Mouse (Mus musculus) megakaryocyte, embryonic 14.5 days (primary cell): ENCODE measurements at regions not wholly inside any gene's neighbourhood (a gene's known extent, or its start where the extent isn't known, plus 50 kb on each side); places are given as distances from the start of the nearest gene placed in this dataset.

Experiments
- H3K27me3 ChIP-seq: replicated peaks from 2 replicates; pipeline ENCODE3; 2012; ENCODE audit warnings: inconsistent platforms
- H3K36me3 ChIP-seq: replicated peaks from 2 replicates; pipeline ENCODE3; 2012; ENCODE audit warnings: low read length, inconsistent platforms, mixed read lengths
- H3K4me1 ChIP-seq: 2 replicates; pipeline ENCODE4 v1.6.1; 2012; ENCODE audit warnings: inconsistent platforms
- H3K4me3 ChIP-seq: replicated peaks from 2 replicates; pipeline ENCODE3; 2012; ENCODE audit warnings: moderate library complexity, mild to moderate bottlenecking, inconsistent platforms
- H3K9me3 ChIP-seq: 2 replicates; pipeline ENCODE4 v1.6.1; 2012; ENCODE audit warnings: inconsistent platforms
- FLI1 ChIP-seq: IDR thresholded peaks from 2 replicates; pipeline ENCODE4 v1.6.1; 2012; ENCODE audit warnings: low read length, inconsistent platforms, mixed read lengths
- GATA1 ChIP-seq: IDR thresholded peaks from 3 replicates; pipeline ENCODE4 v1.6.1; 2012; ENCODE audit warnings: mixed read lengths, low read length, inconsistent platforms, borderline replicate concordance

- TF ChIP-seq FLI1 (no peak), GATA1 (no peak)
- Histone ChIP-seq H3K9me3 (0 out of 2 replicates have a peak, but pooled peaks cover 3% of the 10 kb centered on the region), H3K27me3 (no peaks in the 10 kb centered on the region), H3K4me1 (no peaks in the 10 kb centered on the region), H3K4me3 (no peak overlapping the region), H3K36me3 (no peaks in the 10 kb centered on the region)
Observed at GRCm38 (mm10) chr7:124585296-124585695, 602.6 kb downstream of the Hs3st4 start.

- Histone ChIP-seq H3K4me1 (no peaks in the 10 kb centered on the region), H3K9me3 (no peaks in the 10 kb centered on the region), H3K4me3 (no peak overlapping the region), H3K27me3 (no peaks in the 10 kb centered on the region), H3K36me3 (no peaks in the 10 kb centered on the region)
- TF ChIP-seq FLI1, result no peak
- TF ChIP-seq GATA1, result no peak
Observed at GRCm38 (mm10) chr7:124591369-124591768, 608.7 kb downstream of the Hs3st4 start.

- Histone ChIP-seq H3K4me1 (no peaks in the 10 kb centered on the region), H3K27me3 (no peaks in the 10 kb centered on the region), H3K9me3 (no peaks in the 10 kb centered on the region), H3K36me3 (no peaks in the 10 kb centered on the region), H3K4me3 (no peak overlapping the region)
- TF ChIP-seq GATA1 (no peak), FLI1 (no peak)
Observed at GRCm38 (mm10) chr7:124593462-124593861, 610.8 kb downstream of the Hs3st4 start.

- no peaks in the 10 kb centered on the region for H3K36me3 ChIP-seq
- H3K9me3 ChIP-seq, result peaks cover 29% of the 10 kb centered on the region
- H3K4me1 ChIP-seq, result no peaks in the 10 kb centered on the region
- no peaks in the 10 kb centered on the region for H3K27me3 ChIP-seq
- H3K4me3 ChIP-seq, result peak overlapping the region; percentile 7
- TF ChIP-seq GATA1, result no peak
- TF ChIP-seq FLI1, result no peak
Observed at GRCm38 (mm10) chr7:124600767-124601166, 618.1 kb downstream of the Hs3st4 start.

GRCm38 (mm10) chr7:124604581-124604980, 621.9 kb downstream of the Hs3st4 start:
- TF ChIP-seq FLI1 (no peak), GATA1 (no peak)
- no peak overlapping the region for H3K4me3 ChIP-seq
- no peaks in the 10 kb centered on the region for H3K4me1 ChIP-seq
- H3K36me3 ChIP-seq, result no peaks in the 10 kb centered on the region
- peaks cover 33% of the 10 kb centered on the region for H3K9me3 ChIP-seq
- no peaks in the 10 kb centered on the region for H3K27me3 ChIP-seq

GRCm38 (mm10) chr7:124605978-124606377, 623.3 kb downstream of the Hs3st4 start:
- TF ChIP-seq FLI1, result no peak
- no peak for TF ChIP-seq GATA1

GRCm38 (mm10) chr7:124607061-124607460, 624.4 kb downstream of the Hs3st4 start:
- H3K9me3 ChIP-seq, result peaks cover 19% of the 10 kb centered on the region
- no peaks in the 10 kb centered on the region for H3K27me3 ChIP-seq
- H3K4me3 ChIP-seq, result no peak overlapping the region
- no peak for TF ChIP-seq FLI1
- no peak for TF ChIP-seq GATA1
- H3K4me1 ChIP-seq, result no peaks in the 10 kb centered on the region
- no peaks in the 10 kb centered on the region for H3K36me3 ChIP-seq

More at GRCm38 (mm10) chr7:124605978-124606377, 623.3 kb downstream of the Hs3st4 start:
- peaks cover 28% of the 10 kb centered on the region for H3K9me3 ChIP-seq
- H3K36me3 ChIP-seq, result no peaks in the 10 kb centered on the region
- no peak overlapping the region for H3K4me3 ChIP-seq
- H3K4me1 ChIP-seq, result no peaks in the 10 kb centered on the region
- no peaks in the 10 kb centered on the region for H3K27me3 ChIP-seq

- H3K36me3 ChIP-seq, result no peaks in the 10 kb centered on the region
- H3K27me3 ChIP-seq, result no peaks in the 10 kb centered on the region
- TF ChIP-seq GATA1 (no peak), FLI1 (no peak)
- no peaks in the 10 kb centered on the region for H3K4me1 ChIP-seq
- peaks cover 7% of the 10 kb centered on the region; the same call in 1 of the 2 replicates for H3K9me3 ChIP-seq
- no peak overlapping the region for H3K4me3 ChIP-seq
Observed at GRCm38 (mm10) chr7:124610437-124610836, 627.8 kb downstream of the Hs3st4 start.

- no peaks in the 10 kb centered on the region for H3K36me3 ChIP-seq
- TF ChIP-seq GATA1, result no peak
- TF ChIP-seq FLI1, result no peak
- no peaks in the 10 kb centered on the region for H3K27me3 ChIP-seq
Observed at GRCm38 (mm10) chr7:124647131-124647530, 664.5 kb downstream of the Hs3st4 start.

GRCm38 (mm10) chr7:124667180-124667968, 684.7 kb downstream of the Hs3st4 start:
- H3K4me1 ChIP-seq, result no peaks in the 10 kb centered on the region
- no peaks in the 10 kb centered on the region for H3K36me3 ChIP-seq
- no peaks in the 10 kb centered on the region for H3K27me3 ChIP-seq
- no peak overlapping the region for H3K4me3 ChIP-seq
- peaks cover 5% of the 10 kb centered on the region for H3K9me3 ChIP-seq
- TF ChIP-seq GATA1 (no peak), FLI1 (no peak)

More at GRCm38 (mm10) chr7:124647131-124647530, 664.5 kb downstream of the Hs3st4 start:
- H3K4me1 ChIP-seq, result no peaks in the 10 kb centered on the region
- 0 out of 2 replicates have a peak, but pooled peaks cover 3% of the 10 kb centered on the region for H3K9me3 ChIP-seq
- no peak overlapping the region for H3K4me3 ChIP-seq

GRCm38 (mm10) chr7:124668058-124668457, 685.4 kb downstream of the Hs3st4 start:
- Histone ChIP-seq H3K9me3 (peaks cover 5% of the 10 kb centered on the region), H3K36me3 (no peaks in the 10 kb centered on the region), H3K27me3 (no peaks in the 10 kb centered on the region), H3K4me3 (no peak overlapping the region), H3K4me1 (no peaks in the 10 kb centered on the region)
- TF ChIP-seq FLI1, result no peak
- no peak for TF ChIP-seq GATA1
